Mouse (Mus musculus) ES-Bruce4 (cell line): ENCODE measurements around the gene Rpl41. TPM values are rescaled to one million over a fixed set of nuclear protein-coding genes. Genes with fewer than 3 reads are reported as not detected.
"Not testable (repeated sequence)": the region's sequence is repeated elsewhere in the genome, so short reads cannot be mapped to it uniquely, and the experiment has no call there.

Experiments used
- H3K27ac ChIP-seq: 2 replicates; pipeline ENCODE4 v1.5.1; 2012; ENCODE audit warnings: low read length, inconsistent platforms; ENCODE audit not compliant: insufficient read depth
- H3K27me3 ChIP-seq: 2 replicates; pipeline ENCODE4 v1.6.1; 2012; ENCODE audit warnings: mild to moderate bottlenecking, low read length, inconsistent platforms; ENCODE audit not compliant: control insufficient read depth, poor library complexity, insufficient read depth, severe bottlenecking
- H3K36me3 ChIP-seq: 2 replicates; pipeline ENCODE4 v1.6.1; 2012; ENCODE audit warnings: inconsistent platforms, mild to moderate bottlenecking, low read length, moderate library complexity; ENCODE audit not compliant: control insufficient read depth, poor library complexity, insufficient read depth, severe bottlenecking
- H3K4me1 ChIP-seq: one replicate; pipeline ENCODE4 v1.8.1; 2011; ENCODE audit warnings: low read length; ENCODE audit not compliant: control insufficient read depth, insufficient read depth
- H3K4me3 ChIP-seq: 2 replicates; pipeline ENCODE4 v1.5.1; 2011; ENCODE audit warnings: low read depth, mild to moderate bottlenecking, low read length
- H3K9ac ChIP-seq: 2 replicates; pipeline ENCODE4 v1.6.1; 2012; ENCODE audit warnings: low read depth, mild to moderate bottlenecking, inconsistent platforms; ENCODE audit not compliant: poor library complexity, severe bottlenecking
- H3K9me3 ChIP-seq: replicated peaks from 2 replicates; pipeline ENCODE4 v1.6.1; 2012; ENCODE audit warnings: mild to moderate bottlenecking, low read length, inconsistent platforms; ENCODE audit not compliant: control insufficient read depth, poor library complexity, insufficient read depth, severe bottlenecking
- CTCF ChIP-seq: IDR thresholded peaks from one replicate; pipeline ENCODE4 v1.8.1; 2011; ENCODE audit warnings: low read depth, low read length
- EP300 ChIP-seq: IDR thresholded peaks from 2 replicates; pipeline ENCODE4 v1.6.1; 2011; ENCODE audit warnings: low read depth, low read length; ENCODE audit not compliant: insufficient read depth
- POLR2A ChIP-seq: IDR thresholded peaks from one replicate; pipeline ENCODE4 v1.8.1; 2011; ENCODE audit warnings: low read length; ENCODE audit not compliant: insufficient read depth
- polyA plus RNA-seq: library from polyadenylated mRNA; stranded (reverse); fragments of >200 nt; gene quantifications from 2 replicates; pipeline ENCODE4 v1.2.4, GENCODE M21; 2011; ENCODE audit warnings: low read depth; ENCODE audit not compliant: missing spikeins, insufficient read depth, insufficient read length

Rpl41 gene
- polyA plus RNA-seq, 1 experiment, result 3,978 TPM

GRCm38 (mm10) chr10:128510301-128510700 is 38.8 kb downstream of the Rpl41 start:
- TF ChIP-seq EP300 (no peak), POLR2A (no peak), CTCF (no peak)
- no peaks in the 10 kb centered on the region for H3K27me3 ChIP-seq
- H3K27ac ChIP-seq, result no peak overlapping the region
- no peaks in the 10 kb centered on the region for H3K4me1 ChIP-seq
- H3K9ac ChIP-seq, result no peak overlapping the region
- H3K4me3 ChIP-seq, result no peak overlapping the region
- peaks cover 6% of the 10 kb centered on the region for H3K36me3 ChIP-seq
- no peaks in the 10 kb centered on the region for H3K9me3 ChIP-seq

GRCm38 (mm10) chr10:128509831-128510230 is 39.3 kb downstream of the Rpl41 start:
- Histone ChIP-seq H3K27me3 (no peaks in the 10 kb centered on the region), H3K27ac (no peak overlapping the region), H3K9ac (no peak overlapping the region), H3K36me3 (peaks cover 6% of the 10 kb centered on the region), H3K4me3 (no peak overlapping the region), H3K4me1 (no peaks in the 10 kb centered on the region), H3K9me3 (no peaks in the 10 kb centered on the region)
- TF ChIP-seq POLR2A, result no peak

- Histone ChIP-seq H3K9me3 (no peaks in the 10 kb centered on the region), H3K36me3 (peaks cover 6% of the 10 kb centered on the region), H3K9ac (no peak overlapping the region), H3K4me3 (peak overlapping the region; percentile 6; the same call in 1 of the 2 replicates), H3K27ac (no peak overlapping the region), H3K27me3 (no peaks in the 10 kb centered on the region), H3K4me1 (no peaks in the 10 kb centered on the region)
- TF ChIP-seq EP300 (no peak), CTCF (no peak), POLR2A (no peak)
Measured at GRCm38 (mm10) chr10:128509203-128509602, 39.9 kb downstream of the Rpl41 start.

GRCm38 (mm10) chr10:128508260-128508659 is 40.8 kb downstream of the Rpl41 start:
- Histone ChIP-seq H3K9me3 (no peaks in the 10 kb centered on the region), H3K27me3 (no peaks in the 10 kb centered on the region), H3K4me1 (no peaks in the 10 kb centered on the region), H3K4me3 (no peak overlapping the region), H3K36me3 (peaks cover 6% of the 10 kb centered on the region), H3K27ac (no peak overlapping the region), H3K9ac (no peak overlapping the region)
- TF ChIP-seq EP300, result no peak
- TF ChIP-seq POLR2A, result no peak
- no peak for TF ChIP-seq CTCF

GRCm38 (mm10) chr10:128505974-128506373 is 43.1 kb downstream of the Rpl41 start:
- H3K9me3 ChIP-seq, result no peaks in the 10 kb centered on the region
- no peak overlapping the region for H3K9ac ChIP-seq
- H3K4me3 ChIP-seq, result no peak overlapping the region
- H3K27me3 ChIP-seq, result no peaks in the 10 kb centered on the region
- no peak overlapping the region for H3K27ac ChIP-seq
- TF ChIP-seq POLR2A (no peak), EP300 (no peak), CTCF (peak; percentile 48)
- H3K4me1 ChIP-seq, result no peaks in the 10 kb centered on the region
- peaks cover 3% of the 10 kb centered on the region; the same call in 1 of the 2 replicates for H3K36me3 ChIP-seq

- not testable (repeated sequence) for H3K9me3 ChIP-seq, H3K4me3 ChIP-seq, H3K36me3 ChIP-seq, H3K4me1 ChIP-seq, H3K27ac ChIP-seq, H3K27me3 ChIP-seq, H3K9ac ChIP-seq
Measured at GRCm38 (mm10) chr10:128505371-128505667, 43.8 kb downstream of the Rpl41 start.
